ENCODE assay signal across 16 mouse cellular contexts in the genomic region with DNA sequence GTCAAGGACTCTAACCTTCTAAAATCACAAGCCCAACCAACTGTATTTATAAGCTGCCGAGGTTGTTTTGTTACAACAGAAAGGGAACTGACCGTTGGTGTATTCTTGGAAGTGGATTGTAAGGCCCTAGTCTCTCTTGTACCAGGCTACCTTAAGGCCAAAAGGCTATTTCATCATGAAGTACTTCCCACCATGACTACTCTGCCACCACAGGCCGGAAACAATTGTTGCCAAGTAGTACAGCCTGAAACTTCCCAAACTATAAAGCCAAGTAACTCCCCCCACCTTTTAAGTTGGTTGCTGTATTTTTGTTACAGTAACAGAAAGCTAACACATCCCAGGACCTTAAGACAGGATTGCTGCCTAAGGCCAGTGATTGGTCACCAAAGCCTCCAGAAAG. TPM values are rescaled to one million over a fixed set of nuclear protein-coding genes. Genes with fewer than 3 reads are reported as not detected.
"Had no signal": no experiment of that assay in that cellular context is flagged by ENCODE, and none has a peak within 500 bp of the region (broad histone marks: within the 10 kb centered on the region; RNA-seq: fewer than 3 reads in every experiment).

No protein-coding gene starts in this region.

- DNase-seq: kidney, adult 2 months; kidney, postnatal 36 days; layer of hippocampus, postnatal 36 days; liver, embryonic 13.5 days; lung, adult 2 months; lung, postnatal 14 days; lung, postnatal 4 days; midbrain, embryonic 14.5 days; thymus, postnatal 36 days had no signal

- H3K27ac ChIP-seq: kidney, postnatal 0 days; left cerebral cortex, adult 2 months; liver, embryonic 13.5 days had no signal

- H3K4me2 ChIP-seq: liver, embryonic 13.5 days; midbrain, embryonic 11.5 days had no signal

- H3K9ac ChIP-seq: liver, embryonic 13.5 days had no signal

- ATAC-seq: intestine, postnatal 0 days had no signal

- H3K4me3 ChIP-seq: left cerebral cortex, adult 2 months; liver, embryonic 13.5 days; megakaryocyte, embryonic 14.5 days had no signal

- H3K9me3 ChIP-seq: liver, embryonic 13.5 days; megakaryocyte, embryonic 14.5 days had no signal

- H3K27me3 ChIP-seq: liver, embryonic 13.5 days had no signal

RNA-seq across cellular contexts. Expression of a gene that starts 14.9 kb away (rescaled TPM):
- polyA plus RNA-seq: liver, embryonic 16.5 days; small intestine, adult 2 months had no signal
